Mouse (Mus musculus) bone marrow, adult 2 months (tissue): ENCODE measurements around the gene Zfp143.
"Not testable (repeated sequence)": the region's sequence is repeated elsewhere in the genome, so short reads cannot be mapped to it uniquely, and the experiment has no call there.

Experiments
- CTCF ChIP-seq: fragments of 200-500 bp; IDR thresholded peaks from 2 replicates; pipeline ENCODE4 v1.5.1; 2011; ENCODE audit warnings: low read length, control low read depth; ENCODE audit not compliant: control insufficient read depth, insufficient read depth
- POLR2A ChIP-seq: fragments of 200-500 bp; IDR thresholded peaks from 2 replicates; pipeline ENCODE4 v1.6.1; 2011; ENCODE audit warnings: low read depth, mild to moderate bottlenecking, control low read depth, low read length, borderline replicate concordance; ENCODE audit not compliant: control insufficient read depth

GRCm38 (mm10) chr7:110057723-110058122, 3.3 kb upstream of the Zfp143 start:
- TF ChIP-seq POLR2A, CTCF: not testable (repeated sequence)
